Mouse (Mus musculus): ENCODE data around the gene Vmn1r18. TPM values are rescaled to one million over a fixed set of nuclear protein-coding genes. Genes with fewer than 3 reads are reported as not detected.
"Not testable (repeated sequence)": the region's sequence is repeated elsewhere in the genome, so short reads cannot be mapped to it uniquely, and the experiment has no call there.

Gene Vmn1r18
- not detected in 2 replicates for polyA plus RNA-seq (2016; fragmentation: Nextera tagmentation; extraction: Ambion mirVana)

DNA sequence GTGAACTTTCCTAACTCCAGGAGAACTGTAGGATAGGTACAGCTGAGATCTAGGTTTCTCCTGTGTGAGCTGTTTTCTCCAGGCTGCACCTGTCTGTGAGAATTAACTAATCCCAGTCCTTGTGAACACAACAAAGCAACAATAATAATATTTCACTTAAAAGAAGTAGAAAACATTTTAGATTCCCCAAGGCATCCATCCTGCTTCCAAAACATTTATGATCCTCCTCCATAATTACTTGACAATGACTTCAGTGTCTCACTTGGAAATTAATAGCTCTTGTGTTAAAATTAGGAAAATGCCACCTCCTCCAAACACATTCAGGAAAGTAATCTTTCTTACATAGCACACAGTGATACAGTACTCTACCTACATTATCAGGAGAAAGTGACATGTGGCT, at the start of gene Vmn1r18:
TSS of gene Vmn1r18 (minus strand) at position 101 of the 400 bp plus-strand sequence.
- Histone ChIP-seq H3K4me3 (no peak within 1 kb of the TSS), H3K27ac (replicated peaks) (no peak within 1 kb of the TSS), H3K4me2 (replicated peaks) (no peak within 1 kb of the TSS), H3K9ac (replicated peaks) (no peak within 1 kb of the TSS), H3K9me3 (no peaks in the 10 kb centered on the region), H3K4me1 (no peaks in the 10 kb centered on the region), H3K27me3 (no peaks in the 10 kb centered on the region), H3K36me3 (no peaks in the 10 kb centered on the region)
- no peak for ATAC-seq (ENCODE audit: low FRiP score, low read depth)

DNA sequence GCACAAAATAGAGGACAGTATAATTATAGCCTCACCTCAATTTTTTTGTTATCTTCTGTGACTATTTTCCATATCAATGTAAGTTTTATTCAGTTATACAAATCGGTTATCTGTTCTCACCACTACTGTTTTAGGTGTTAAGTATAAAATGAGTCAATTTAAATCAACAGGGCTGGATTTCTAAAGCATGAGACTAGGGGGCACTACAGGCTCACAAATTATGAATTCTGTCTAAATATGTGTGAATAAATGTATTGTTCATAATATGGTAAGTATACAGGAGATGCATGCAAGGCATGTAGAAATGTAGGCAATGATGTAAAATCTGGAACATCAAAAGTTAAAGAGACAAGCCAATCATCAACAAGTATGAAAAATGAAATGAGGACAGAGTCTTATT, 35.6 kb upstream of the Vmn1r18 start:
- no peaks in the 10 kb centered on the region for H3K4me1 ChIP-seq
- no peak overlapping the region for H3K4me2 ChIP-seq (replicated peaks)
- no peak overlapping the region for H3K9ac ChIP-seq (replicated peaks)
- whole genome bisulfite sequencing = 96% methylated on average over 1 of the region's 1 CpGs
- no peak overlapping the region for H3K27ac ChIP-seq (replicated peaks)
- H3K36me3 ChIP-seq = no peaks in the 10 kb centered on the region
- no peak for ATAC-seq (ENCODE audit: low FRiP score, low read depth)
- H3K4me3 ChIP-seq = no peak overlapping the region
- no peaks in the 10 kb centered on the region for H3K9me3 ChIP-seq
- no peaks in the 10 kb centered on the region for H3K27me3 ChIP-seq

DNA sequence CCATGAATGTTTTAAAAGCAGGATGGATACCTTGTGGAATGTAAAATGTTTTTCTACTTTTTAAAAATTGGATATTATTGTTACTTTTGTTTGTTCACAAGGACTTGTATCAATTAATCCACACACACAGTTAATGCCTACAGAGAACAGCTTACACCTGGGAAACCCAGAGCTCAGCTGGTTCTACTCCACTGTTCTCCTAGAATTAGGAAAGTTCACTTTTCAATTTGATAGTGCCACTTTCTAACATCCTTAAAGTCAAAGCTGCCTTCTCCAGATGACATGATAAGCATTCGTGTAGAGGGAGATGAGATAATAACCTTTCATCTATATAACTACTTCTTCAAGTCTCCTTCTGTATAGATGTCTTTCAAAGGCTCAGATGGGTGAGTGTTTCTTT, 33.0 kb upstream of the Vmn1r18 start, which contains the start of gene Vmn1r20:
TSS of gene Vmn1r20 (plus strand) at position 301 of the 400 bp plus-strand sequence.
- H3K9me3 ChIP-seq = no peaks in the 10 kb centered on the region
- 63% methylated on average over 1 of the region's 1 CpGs for WGBS
- H3K4me1 ChIP-seq = no peaks in the 10 kb centered on the region
- no peak within 1 kb of the TSS for H3K4me3 ChIP-seq
- H3K27me3 ChIP-seq = no peaks in the 10 kb centered on the region
- no peak within 1 kb of the TSS for H3K27ac ChIP-seq (replicated peaks)
- H3K36me3 ChIP-seq = no peaks in the 10 kb centered on the region
- no peak within 1 kb of the TSS for H3K4me2 ChIP-seq (replicated peaks)
- no peak for ATAC-seq (ENCODE audit: low FRiP score, low read depth)
- H3K9ac ChIP-seq (replicated peaks) = no peak within 1 kb of the TSS

DNA sequence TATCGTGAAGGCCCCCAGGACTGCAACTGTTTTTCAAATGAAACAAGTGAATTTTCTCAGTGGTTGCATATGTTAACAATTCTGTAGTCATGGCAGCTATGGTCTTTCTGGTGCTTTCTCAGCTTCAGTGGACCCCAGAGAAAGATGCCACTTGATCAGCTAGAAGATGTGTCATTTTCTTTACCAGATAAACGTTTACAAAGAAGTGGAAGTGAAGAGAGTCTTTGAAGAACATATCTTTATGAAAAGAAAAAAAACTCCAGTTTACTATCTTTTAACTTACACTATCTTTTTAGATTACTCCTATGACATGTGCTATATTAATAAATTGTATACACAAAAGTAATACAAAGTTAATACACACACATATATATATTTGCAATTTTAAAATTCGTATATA, 7.9 kb upstream of the Vmn1r18 start, which contains the start of gene Vmn1r19:
TSS of gene Vmn1r19 (plus strand) at position 301 of the 400 bp plus-strand sequence.
- H3K4me1 ChIP-seq = not testable (repeated sequence)
- WGBS = 73% methylated on average over 3 of the region's 3 CpGs

DNA sequence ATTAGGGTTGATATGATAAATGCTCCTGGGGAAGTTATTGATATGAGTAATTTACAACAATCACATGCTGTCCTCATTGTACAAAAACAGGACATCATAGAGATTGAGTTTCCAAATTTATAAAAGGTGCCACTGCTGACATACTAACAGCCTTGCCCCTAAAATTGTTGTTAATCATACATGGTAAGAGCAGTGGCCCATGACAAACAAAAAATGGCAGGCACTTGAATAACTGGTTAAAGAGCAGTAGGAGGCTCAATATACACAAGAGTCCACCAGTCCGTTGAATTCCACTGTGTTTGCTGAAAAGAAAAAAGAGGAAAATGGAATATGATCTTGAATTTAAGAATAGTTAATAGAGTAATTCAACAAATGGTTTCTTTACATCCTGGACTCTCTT, 28.1 kb downstream of the Vmn1r18 start:
- no peaks in the 10 kb centered on the region for H3K4me1 ChIP-seq
- H3K9me3 ChIP-seq = no peaks in the 10 kb centered on the region
- no peak overlapping the region for H3K9ac ChIP-seq (replicated peaks)
- H3K36me3 ChIP-seq = no peaks in the 10 kb centered on the region
- 88% methylated on average over 1 of the region's 1 CpGs for whole genome bisulfite sequencing
- H3K27ac ChIP-seq (replicated peaks) = no peak overlapping the region
- no peaks in the 10 kb centered on the region for H3K27me3 ChIP-seq
- H3K4me2 ChIP-seq (replicated peaks) = no peak overlapping the region
- no peak for ATAC-seq (ENCODE audit: low FRiP score, low read depth)
- no peak overlapping the region for H3K4me3 ChIP-seq

More for the DNA sequence above, 7.9 kb upstream of the Vmn1r18 start, which contains the start of gene Vmn1r19:
- not testable (repeated sequence) for H3K4me2 ChIP-seq (replicated peaks); H3K27me3 ChIP-seq; H3K9me3 ChIP-seq; H3K27ac ChIP-seq (replicated peaks); H3K4me3 ChIP-seq; H3K9ac ChIP-seq (replicated peaks); ATAC-seq (ENCODE audit: low FRiP score, low read depth); H3K36me3 ChIP-seq

DNA sequence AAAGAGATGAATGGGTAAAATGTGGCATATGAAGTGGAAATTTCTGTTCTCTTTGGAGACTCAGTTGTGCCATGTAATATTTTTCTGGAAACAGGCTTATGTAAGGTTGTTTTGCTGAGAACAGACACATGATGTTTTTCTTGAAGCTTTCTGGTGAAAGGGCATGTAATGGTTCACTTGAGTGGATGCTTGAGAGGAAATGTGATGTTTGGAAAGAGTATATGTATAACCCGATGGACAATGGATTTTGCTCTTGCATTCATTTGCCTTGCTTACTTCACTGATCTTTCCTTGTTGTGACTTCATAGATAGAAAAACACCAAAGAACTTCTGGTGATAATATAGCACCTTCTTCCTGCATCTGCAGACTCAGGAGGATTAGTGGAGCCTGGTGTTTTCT, 29.7 kb downstream of the Vmn1r18 start:
- not testable (repeated sequence) for ATAC-seq (ENCODE audit: low FRiP score, low read depth); H3K9me3 ChIP-seq; H3K27me3 ChIP-seq; H3K27ac ChIP-seq (replicated peaks); H3K4me2 ChIP-seq (replicated peaks); H3K36me3 ChIP-seq; H3K4me3 ChIP-seq; H3K4me1 ChIP-seq; H3K9ac ChIP-seq (replicated peaks)
- 92% methylated on average over 1 of the region's 1 CpGs for WGBS

DNA sequence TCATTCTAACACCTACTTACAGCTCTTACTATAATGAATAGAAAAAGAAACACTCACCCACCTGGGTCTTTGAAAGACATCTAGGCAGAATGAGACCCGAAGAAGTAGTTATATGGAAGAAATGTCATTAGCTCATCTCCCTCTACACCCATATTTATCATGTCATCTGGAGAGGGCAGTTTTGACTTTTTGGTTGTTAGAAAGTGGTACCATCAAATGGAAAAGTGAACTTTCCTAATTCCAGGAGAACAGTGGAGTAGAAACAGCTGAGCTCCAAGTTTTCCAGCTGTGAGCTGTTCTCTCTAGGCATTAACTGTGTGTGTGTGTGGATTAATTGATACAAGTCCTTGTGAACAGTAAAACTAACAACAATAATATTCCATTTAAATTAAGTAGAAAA, 32.0 kb downstream of the Vmn1r18 start, which contains the start of gene Vmn1r17:
TSS of gene Vmn1r17 (minus strand) at position 101 of the 400 bp plus-strand sequence.
- Histone ChIP-seq H3K4me1 (no peaks in the 10 kb centered on the region), H3K36me3 (no peaks in the 10 kb centered on the region), H3K27ac (replicated peaks) (no peak within 1 kb of the TSS), H3K4me3 (no peak within 1 kb of the TSS), H3K4me2 (replicated peaks) (no peak within 1 kb of the TSS), H3K27me3 (no peaks in the 10 kb centered on the region), H3K9ac (replicated peaks) (no peak within 1 kb of the TSS), H3K9me3 (no peaks in the 10 kb centered on the region)
- ATAC-seq (ENCODE audit: low FRiP score, low read depth) = no peak
- 86% methylated on average over 1 of the region's 1 CpGs for WGBS

DNA sequence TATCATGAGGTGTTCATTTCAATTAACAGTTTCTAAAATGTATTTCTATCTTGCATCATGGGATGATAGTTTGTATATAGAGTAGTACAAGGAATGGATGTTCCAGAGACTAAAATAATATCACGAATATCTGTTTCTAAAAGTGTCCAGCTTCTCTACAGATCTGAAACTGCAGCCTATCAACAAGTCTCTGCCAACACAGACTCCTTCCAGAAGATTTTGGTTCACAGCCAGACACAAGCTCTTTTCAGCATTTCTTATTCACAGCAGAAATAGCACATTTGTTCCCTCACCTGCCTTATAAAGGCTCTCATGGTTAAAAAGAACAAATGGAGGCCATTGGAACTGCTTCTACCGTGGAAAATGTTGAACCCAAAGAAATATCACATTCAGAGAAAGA, 38.7 kb downstream of the Vmn1r18 start:
- Histone ChIP-seq H3K4me2 (replicated peaks) (no peak overlapping the region), H3K36me3 (no peaks in the 10 kb centered on the region), H3K9ac (replicated peaks) (no peak overlapping the region), H3K9me3 (no peaks in the 10 kb centered on the region), H3K4me1 (no peaks in the 10 kb centered on the region), H3K4me3 (no peak overlapping the region), H3K27ac (replicated peaks) (no peak overlapping the region), H3K27me3 (no peaks in the 10 kb centered on the region)
- no peak for ATAC-seq (ENCODE audit: low FRiP score, low read depth)
- 89% methylated on average over 2 of the region's 2 CpGs for WGBS

DNA sequence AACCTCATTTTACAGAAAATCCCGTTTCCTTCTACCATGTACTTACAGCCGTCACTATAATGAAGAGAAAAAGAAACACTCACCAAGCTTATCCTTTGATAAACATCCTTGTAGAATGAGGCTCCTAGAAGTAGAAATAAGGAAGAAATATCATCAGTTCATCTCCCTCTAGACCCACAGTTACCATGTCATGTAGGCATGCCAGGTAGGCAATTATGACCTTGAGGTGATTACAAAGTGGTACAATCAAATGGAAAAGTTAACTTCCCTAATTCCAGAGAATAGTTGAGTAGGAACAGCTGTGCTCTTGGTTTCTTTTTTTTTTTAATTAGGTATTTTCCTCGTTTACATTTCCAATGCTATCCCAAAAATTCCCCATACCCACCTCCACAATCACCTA, 66.2 kb downstream of the Vmn1r18 start, which contains the start of gene Vmn1r16:
TSS of gene Vmn1r16 (minus strand) at position 101 of the 400 bp plus-strand sequence.
- Histone ChIP-seq H3K9ac (replicated peaks) (no peak within 1 kb of the TSS), H3K4me1 (no peaks in the 10 kb centered on the region), H3K27ac (replicated peaks) (no peak within 1 kb of the TSS), H3K9me3 (no peaks in the 10 kb centered on the region), H3K4me3 (no peak within 1 kb of the TSS), H3K4me2 (replicated peaks) (no peak within 1 kb of the TSS), H3K27me3 (no peaks in the 10 kb centered on the region), H3K36me3 (no peaks in the 10 kb centered on the region)
- ATAC-seq (ENCODE audit: low FRiP score, low read depth) = no peak
- 80% methylated on average over 3 of the region's 3 CpGs for WGBS

Other genes with a start within 250 kb of the Vmn1r18 start
- not detected in 2 replicates for gene Vmn1r12, start 238.9 kb downstream of the Vmn1r18 start, polyA plus RNA-seq (2016; fragmentation: Nextera tagmentation; extraction: Ambion mirVana)
- not detected in 2 replicates for gene Vmn1r13, start 192.5 kb downstream of the Vmn1r18 start, polyA plus RNA-seq (2016; fragmentation: Nextera tagmentation; extraction: Ambion mirVana)
- gene Vmn1r14, start 164.1 kb downstream of the Vmn1r18 start, polyA plus RNA-seq (2016; fragmentation: Nextera tagmentation; extraction: Ambion mirVana) = not detected in 2 replicates
- gene Vmn1r15, start 137.8 kb downstream of the Vmn1r18 start, polyA plus RNA-seq (2016; fragmentation: Nextera tagmentation; extraction: Ambion mirVana) = not detected in 2 replicates
- gene Vmn1r16, start 66.3 kb downstream of the Vmn1r18 start, polyA plus RNA-seq (2016; fragmentation: Nextera tagmentation; extraction: Ambion mirVana) = not detected in 2 replicates
- not detected in 2 replicates for gene Vmn1r17, start 32.1 kb downstream of the Vmn1r18 start, polyA plus RNA-seq (2016; fragmentation: Nextera tagmentation; extraction: Ambion mirVana)
- not detected in 2 replicates for gene Vmn1r19, start 8.0 kb upstream of the Vmn1r18 start, polyA plus RNA-seq (2016; fragmentation: Nextera tagmentation; extraction: Ambion mirVana)
- not detected in 2 replicates for gene Vmn1r20, start 33.1 kb upstream of the Vmn1r18 start, polyA plus RNA-seq (2016; fragmentation: Nextera tagmentation; extraction: Ambion mirVana)
- 6.7 and 8.2 TPM in 2 replicates for gene Ppm1k, start 139.7 kb upstream of the Vmn1r18 start, polyA plus RNA-seq (2016; fragmentation: Nextera tagmentation; extraction: Ambion mirVana)
- 1.5 TPM in 2 replicates for gene Herc6, start 185.2 kb upstream of the Vmn1r18 start, polyA plus RNA-seq (2016; fragmentation: Nextera tagmentation; extraction: Ambion mirVana)